Mouse (Mus musculus): ENCODE results near the gene Ggt6. TPM values are rescaled to one million over a fixed set of nuclear protein-coding genes. Genes with fewer than 3 reads are reported as not detected.

Gene Ggt6
- polyA plus RNA-seq, 1 experiment from 2014 or later = 0.08 TPM

DNA sequence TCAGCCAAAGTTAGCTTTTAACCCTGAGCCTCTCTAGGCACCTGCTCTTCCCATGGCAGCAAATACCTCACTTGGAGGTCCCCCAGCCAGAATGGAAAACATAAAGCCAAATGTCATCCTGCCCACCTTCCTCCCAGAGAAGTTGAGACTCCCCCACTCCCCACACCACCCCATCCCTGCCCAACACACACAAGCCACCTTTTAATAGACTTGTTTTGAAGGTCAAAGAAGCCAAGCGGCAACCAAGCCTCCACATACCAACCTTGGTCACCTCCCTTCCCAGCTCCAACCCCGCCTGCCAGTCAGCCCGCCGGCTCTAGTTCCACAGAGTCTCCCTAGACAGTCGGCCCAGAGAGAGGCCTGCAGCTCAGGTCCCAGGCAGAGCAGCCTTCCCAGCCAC, 33.3 kb upstream of the Ggt6 start:
- Histone ChIP-seq H3K4me3 (no peak overlapping the region), H3K9me3 (replicated peaks) (no peaks in the 10 kb centered on the region), H3K4me1 (peaks cover 29% of the 10 kb centered on the region), H3K27ac (no peak overlapping the region), H3K27me3 (ENCODE audit: low read depth, poor library complexity, severe bottlenecking) (peaks cover 9% of the 10 kb centered on the region; the same call in 1 of the 2 replicates), H3K36me3 (peaks cover 6% of the 10 kb centered on the region; the same call in 1 of the 2 replicates)
- DNase-seq (ENCODE audit: low spot score) = no peak
- 82% methylated on average over 5 of the region's 5 CpGs for WGBS

DNA sequence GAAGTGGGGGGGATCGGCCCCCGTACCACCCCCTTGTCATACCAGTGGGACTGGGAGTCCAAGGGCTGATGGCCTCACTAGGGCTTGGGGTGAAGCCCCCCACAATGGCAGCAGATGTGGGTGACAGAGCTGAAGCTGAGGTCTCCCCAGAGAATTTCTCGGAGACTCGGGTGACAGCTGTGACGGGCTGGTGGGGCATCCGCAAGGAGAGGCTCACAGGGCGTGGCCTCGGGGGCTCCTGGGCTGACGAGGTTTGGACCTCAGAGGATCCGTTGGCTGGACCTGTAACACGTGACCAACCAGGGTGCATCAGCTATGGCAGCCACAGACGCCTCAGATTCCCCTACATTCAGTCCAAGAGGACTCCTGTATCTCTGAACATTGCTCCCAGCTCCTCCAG, 32.4 kb upstream of the Ggt6 start:
- H3K4me1 ChIP-seq = peaks cover 33% of the 10 kb centered on the region
- no peak for DNase-seq (ENCODE audit: low spot score)
- no peak overlapping the region for H3K4me3 ChIP-seq
- H3K27ac ChIP-seq = no peak overlapping the region
- H3K9me3 ChIP-seq (replicated peaks) = no peaks in the 10 kb centered on the region
- H3K36me3 ChIP-seq = peaks cover 6% of the 10 kb centered on the region; the same call in 1 of the 2 replicates
- H3K27me3 ChIP-seq (ENCODE audit: low read depth, poor library complexity, severe bottlenecking) = peaks cover 18% of the 10 kb centered on the region; the same call in 1 of the 2 replicates
- WGBS = 91% methylated on average over 12 of the region's 12 CpGs

DNA sequence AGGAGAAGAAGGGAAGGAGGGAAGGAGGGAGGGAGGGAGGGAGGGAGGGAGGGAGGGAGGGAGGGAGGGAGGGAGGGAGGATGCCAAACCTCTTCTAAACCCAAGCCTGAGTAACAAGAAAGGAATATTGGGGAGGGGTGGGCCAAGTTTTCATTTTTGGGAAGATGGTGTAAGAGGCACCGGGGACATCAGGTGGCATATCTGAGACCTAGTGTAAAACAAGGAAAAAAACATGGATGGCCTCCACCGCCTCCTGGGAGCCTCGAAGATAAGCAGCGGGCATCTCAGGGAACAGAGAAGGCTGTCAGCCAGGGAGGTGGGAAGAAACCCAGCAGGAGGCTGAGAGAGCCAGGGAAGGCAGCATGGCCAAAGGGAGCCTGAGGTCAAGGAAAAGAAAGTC, 29.8 kb upstream of the Ggt6 start:
- Histone ChIP-seq H3K4me3 (no peak overlapping the region), H3K27me3 (ENCODE audit: low read depth, poor library complexity, severe bottlenecking) (peaks cover 44% of the 10 kb centered on the region), H3K27ac (no peak overlapping the region), H3K36me3 (peaks cover 3% of the 10 kb centered on the region; the same call in 1 of the 2 replicates), H3K9me3 (replicated peaks) (no peaks in the 10 kb centered on the region), H3K4me1 (peaks cover 52% of the 10 kb centered on the region)
- DNase-seq (ENCODE audit: low spot score) = no peak
- 63% methylated on average over 4 of the region's 4 CpGs for WGBS

DNA sequence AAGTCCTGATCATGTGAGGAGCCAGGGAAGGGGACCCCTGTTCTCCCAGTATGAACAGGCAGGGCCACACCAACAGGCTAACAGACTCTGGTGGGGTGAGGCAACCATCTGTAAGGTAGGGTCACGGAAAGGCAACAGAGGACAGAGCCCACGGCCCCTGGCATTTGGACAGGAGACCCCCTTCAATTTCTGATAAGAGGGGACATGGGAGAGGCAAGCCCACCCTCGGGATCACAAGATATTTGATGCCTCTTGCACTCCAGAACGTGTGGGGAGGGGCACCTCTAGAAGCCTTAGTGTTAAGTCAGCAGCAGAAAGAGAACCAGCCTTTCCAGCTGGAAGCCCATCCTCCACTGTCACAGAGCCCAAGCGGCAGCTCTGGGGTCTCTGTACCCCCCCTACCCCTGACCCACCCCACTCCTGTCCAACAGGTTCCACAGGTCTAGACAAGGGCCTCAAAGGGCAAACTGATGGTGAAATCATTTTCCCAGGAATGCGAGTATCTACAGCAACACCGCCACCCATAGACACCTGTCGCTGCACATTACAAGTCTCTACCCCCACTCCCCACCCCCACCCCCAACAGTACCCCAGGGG, 29.1 kb upstream of the Ggt6 start:
- no peak for DNase-seq (ENCODE audit: low spot score)

DNA sequence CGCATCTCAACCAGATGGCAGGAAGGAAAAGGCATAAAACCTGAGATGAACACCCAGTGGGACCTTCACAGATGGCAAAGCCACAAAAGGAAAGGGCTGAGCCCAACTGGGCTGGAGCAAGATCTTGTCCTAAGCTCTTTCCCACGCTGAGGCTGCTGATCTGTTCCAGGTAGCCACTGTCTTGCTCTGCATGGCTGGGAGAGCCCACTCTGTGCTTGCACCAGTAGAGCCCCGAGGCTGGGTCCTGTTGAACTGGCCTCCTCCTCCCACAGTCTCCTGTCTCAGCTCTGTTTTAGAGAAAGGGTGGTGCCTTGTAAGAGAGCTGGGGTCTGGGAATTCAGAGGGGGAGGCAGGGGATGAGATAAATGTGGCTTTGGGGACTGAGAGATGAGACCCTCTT, 28.2 kb upstream of the Ggt6 start:
- peaks cover 55% of the 10 kb centered on the region for H3K4me1 ChIP-seq
- H3K27me3 ChIP-seq (ENCODE audit: low read depth, poor library complexity, severe bottlenecking) = peaks cover 56% of the 10 kb centered on the region
- H3K27ac ChIP-seq = no peak overlapping the region
- no peaks in the 10 kb centered on the region for H3K9me3 ChIP-seq (replicated peaks)
- H3K36me3 ChIP-seq = no peaks in the 10 kb centered on the region
- 26% methylated on average over 3 of the region's 3 CpGs for WGBS
- no peak for DNase-seq (ENCODE audit: low spot score)
- H3K4me3 ChIP-seq = no peak overlapping the region

More for the DNA sequence above, 29.1 kb upstream of the Ggt6 start:
- H3K9me3 ChIP-seq (replicated peaks) = no peaks in the 10 kb centered on the region
- peaks cover 52% of the 10 kb centered on the region for H3K4me1 ChIP-seq
- H3K27me3 ChIP-seq (ENCODE audit: low read depth, poor library complexity, severe bottlenecking) = peaks cover 50% of the 10 kb centered on the region
- no peak overlapping the region for H3K27ac ChIP-seq
- 50% methylated on average over 8 of the region's 8 CpGs for WGBS
- H3K36me3 ChIP-seq = no peaks in the 10 kb centered on the region
- H3K4me3 ChIP-seq = no peak overlapping the region

DNA sequence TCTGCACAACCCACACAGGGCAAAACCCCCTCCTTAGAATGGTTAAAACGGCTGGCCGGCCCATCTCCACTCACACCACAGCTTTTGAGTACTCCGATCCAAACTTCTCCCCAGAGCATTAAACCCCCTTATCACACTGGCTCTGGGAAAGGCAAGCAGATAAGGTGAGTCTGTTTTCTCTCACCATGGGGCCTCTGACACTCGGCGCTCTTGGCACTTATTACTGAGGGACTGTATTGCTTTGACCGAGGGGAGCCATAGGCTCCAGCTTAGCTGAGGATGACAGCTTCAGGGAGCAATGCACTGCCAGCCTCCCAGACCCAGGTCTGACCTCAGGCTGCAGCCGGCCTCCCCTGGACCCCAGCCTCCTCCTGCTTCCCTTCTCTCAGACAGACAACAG, 27.8 kb upstream of the Ggt6 start:
- Histone ChIP-seq H3K4me1 (peaks cover 55% of the 10 kb centered on the region), H3K27me3 (ENCODE audit: low read depth, poor library complexity, severe bottlenecking) (peaks cover 61% of the 10 kb centered on the region), H3K4me3 (no peak overlapping the region), H3K27ac (no peak overlapping the region), H3K36me3 (no peaks in the 10 kb centered on the region), H3K9me3 (replicated peaks) (no peaks in the 10 kb centered on the region)
- no peak for DNase-seq (ENCODE audit: low spot score)
- WGBS = 7% methylated on average over 7 of the region's 7 CpGs

DNA sequence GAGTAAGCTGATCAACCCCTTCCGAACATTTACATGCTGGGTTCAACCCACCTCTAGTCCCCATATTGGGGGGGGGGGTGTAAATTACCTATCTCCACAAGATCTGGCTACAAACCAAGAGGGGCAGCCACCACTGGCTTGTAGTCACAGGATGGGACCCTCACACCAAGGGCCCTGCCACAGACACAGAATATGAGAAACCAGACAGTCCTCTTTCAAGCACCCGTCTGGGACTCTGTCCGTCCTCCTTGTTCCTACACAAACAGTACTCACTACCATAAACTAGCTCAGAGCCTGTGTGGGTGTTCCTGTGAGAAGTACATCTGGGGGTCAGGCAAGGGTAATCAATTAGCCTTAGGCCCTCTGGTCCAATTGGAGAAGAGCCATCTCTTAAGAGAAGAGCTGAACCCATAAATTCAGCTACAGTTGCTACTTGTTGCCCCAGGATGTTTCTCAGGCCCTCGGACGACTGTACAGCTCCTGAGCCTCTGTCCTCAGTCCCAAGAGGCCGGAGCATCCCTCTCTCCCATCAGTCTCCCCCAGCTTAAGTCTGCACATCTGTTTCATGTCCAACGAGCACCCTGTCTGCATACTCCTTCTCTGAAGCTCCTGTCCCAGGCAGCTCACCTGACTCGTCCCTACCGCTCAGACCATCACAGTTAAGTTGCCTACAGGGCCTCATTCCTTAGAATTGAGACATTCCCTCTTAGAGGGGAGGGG, 26.7 kb upstream of the Ggt6 start:
- Histone ChIP-seq H3K27me3 (ENCODE audit: low read depth, poor library complexity, severe bottlenecking) (peaks cover 70% of the 10 kb centered on the region), H3K4me3 (no peak overlapping the region), H3K27ac (no peak overlapping the region), H3K9me3 (replicated peaks) (no peaks in the 10 kb centered on the region), H3K4me1 (peaks cover 57% of the 10 kb centered on the region), H3K36me3 (no peaks in the 10 kb centered on the region)
- DNase-seq (ENCODE audit: low spot score) = no peak
- 28% methylated on average over 9 of the region's 9 CpGs for WGBS

DNA sequence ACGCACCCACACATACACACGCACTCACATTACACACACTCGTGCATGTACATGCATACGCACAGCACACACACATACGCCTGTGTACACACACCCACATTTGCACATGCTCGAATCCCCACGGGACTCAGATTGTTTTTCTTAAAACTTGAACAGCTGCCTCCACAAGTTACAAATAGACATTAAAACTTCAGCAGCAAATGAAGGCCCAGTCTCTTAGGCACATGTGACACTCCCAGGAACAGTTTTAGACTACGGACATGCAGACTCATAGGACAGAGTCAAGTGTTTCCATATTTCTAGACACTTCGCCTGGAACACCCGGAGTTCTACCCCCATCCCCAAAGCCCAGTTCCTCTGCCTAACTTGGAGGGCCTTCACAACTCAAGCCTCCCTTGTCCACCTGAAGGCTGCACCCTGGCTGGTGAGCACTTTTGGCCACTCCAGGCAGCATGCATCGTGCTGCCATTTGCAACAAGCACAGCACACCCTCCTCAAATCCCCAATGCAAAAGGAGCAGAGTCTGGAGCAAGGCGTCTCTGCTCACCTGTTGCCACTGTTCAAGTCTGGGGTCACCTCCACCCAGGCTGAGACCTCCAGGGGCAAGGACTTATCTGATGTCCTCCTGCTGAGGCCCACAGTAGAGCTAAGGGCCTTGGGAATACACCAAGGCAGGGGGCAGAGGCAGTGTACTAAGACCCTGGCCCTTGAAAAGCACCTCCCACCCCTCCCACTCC, 25.5 kb upstream of the Ggt6 start:
- Histone ChIP-seq H3K27me3 (ENCODE audit: low read depth, poor library complexity, severe bottlenecking) (peaks cover 80% of the 10 kb centered on the region), H3K4me1 (peaks cover 60% of the 10 kb centered on the region), H3K36me3 (no peaks in the 10 kb centered on the region), H3K27ac (no peak overlapping the region), H3K9me3 (replicated peaks) (no peaks in the 10 kb centered on the region), H3K4me3 (peak overlapping the region; percentile 82)
- DNase-seq (ENCODE audit: low spot score) = no peak
- 65% methylated on average over 12 of the region's 12 CpGs for WGBS

DNA sequence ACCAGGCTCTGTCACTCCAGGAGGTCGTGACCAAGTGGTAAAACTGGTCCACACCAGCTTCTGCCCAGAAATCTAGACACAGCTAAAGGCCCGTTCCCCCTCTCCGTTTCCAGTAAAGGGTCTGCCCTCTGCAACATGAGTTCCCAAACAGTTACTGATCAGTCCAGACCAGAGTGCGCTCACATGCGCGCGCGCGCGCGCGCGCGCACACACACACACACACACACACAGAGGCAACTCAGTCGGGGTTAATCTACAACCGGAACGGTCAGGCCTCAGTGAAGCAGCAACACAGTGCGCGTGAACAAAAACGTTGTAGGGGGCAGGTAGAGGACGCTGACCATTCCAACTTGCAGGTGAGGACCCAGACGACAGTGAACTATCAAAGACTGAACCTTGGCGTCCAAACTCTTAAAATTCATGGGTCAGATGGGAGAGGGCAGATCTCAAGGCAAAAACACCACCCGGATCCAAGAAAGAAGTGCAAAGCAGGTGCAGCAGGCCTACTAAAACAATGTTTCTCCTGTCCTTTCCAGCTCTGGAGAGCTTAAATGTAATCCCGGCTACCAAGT, 24.7 kb upstream of the Ggt6 start:
- peak overlapping the region; percentile 82; the same call in 1 of the 2 replicates for H3K27ac ChIP-seq
- H3K4me3 ChIP-seq = peak overlapping the region; percentile 82
- H3K36me3 ChIP-seq = no peaks in the 10 kb centered on the region
- WGBS = 1% methylated on average over 25 of the region's 25 CpGs
- DNase-seq (ENCODE audit: low spot score) = peak; percentile 40
- peaks cover 80% of the 10 kb centered on the region for H3K27me3 ChIP-seq (ENCODE audit: low read depth, poor library complexity, severe bottlenecking)
- peaks cover 60% of the 10 kb centered on the region for H3K4me1 ChIP-seq
- H3K9me3 ChIP-seq (replicated peaks) = no peaks in the 10 kb centered on the region

DNA sequence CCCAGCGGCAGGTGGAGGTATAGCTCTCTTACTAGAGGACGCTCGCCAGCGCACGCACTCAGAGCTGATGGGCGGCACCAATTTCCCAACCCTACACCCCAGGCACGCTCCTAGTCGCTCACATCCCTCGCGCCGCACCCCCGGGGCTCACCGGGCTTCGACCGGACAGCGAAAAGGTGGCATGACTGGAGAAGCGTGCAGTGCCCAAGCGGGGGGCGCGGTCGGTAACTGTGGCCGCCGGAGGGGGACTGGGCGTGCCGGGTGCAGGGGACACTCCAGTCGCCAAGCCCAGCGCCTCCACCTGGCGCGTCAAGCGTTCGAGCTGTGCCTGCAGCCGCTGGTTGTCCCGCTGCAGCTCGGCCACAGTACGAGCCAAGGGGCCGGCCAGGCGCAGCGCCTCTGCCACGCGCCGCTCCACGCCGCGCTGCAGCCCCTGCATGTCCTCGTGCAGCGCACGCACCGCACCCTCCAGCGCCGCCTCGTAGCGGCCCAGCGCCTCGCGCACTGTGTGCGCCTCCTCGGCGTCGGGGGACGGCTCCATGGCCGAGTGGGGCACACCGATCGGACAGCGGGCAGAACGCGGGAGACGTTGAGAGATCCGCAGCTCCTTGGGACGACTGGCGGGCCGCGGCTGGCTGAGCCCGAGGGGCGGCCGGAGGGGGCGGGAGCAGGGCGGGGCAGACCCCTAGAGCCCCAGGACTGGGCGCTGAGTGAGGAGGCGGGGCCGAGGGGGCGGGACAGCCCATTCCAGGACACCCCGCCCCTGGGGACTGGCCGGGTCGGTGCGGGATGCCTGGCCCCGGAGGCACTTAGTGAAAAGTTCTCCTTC, 24.0 kb upstream of the Ggt6 start, which contains the start of gene Smtnl2:
Gene Smtnl2 (minus strand): TSS at position 621 of the 829 bp plus-strand sequence.
- H3K4me1 ChIP-seq = peaks cover 53% of the 10 kb centered on the region

DNA sequence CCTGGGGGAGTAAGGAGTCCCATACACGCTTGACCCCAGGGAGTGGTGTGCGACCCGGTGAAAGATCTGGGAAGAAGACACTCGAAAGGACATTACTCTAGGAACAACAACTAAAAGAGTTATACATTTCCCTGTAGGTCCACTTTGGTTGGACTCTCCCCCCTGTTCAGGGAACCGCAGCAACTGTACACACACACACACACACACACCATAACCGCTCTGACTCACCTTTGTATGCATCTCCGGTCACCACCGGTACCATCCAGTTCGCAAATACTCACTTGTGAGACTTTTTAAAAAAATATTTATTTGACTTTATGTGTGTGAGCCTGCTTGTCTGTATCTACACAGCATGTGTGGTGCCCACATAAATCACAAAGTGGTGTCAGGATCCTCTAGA, 23.4 kb upstream of the Ggt6 start:
- no peaks in the 10 kb centered on the region for H3K36me3 ChIP-seq
- peaks cover 53% of the 10 kb centered on the region for H3K4me1 ChIP-seq
- H3K9me3 ChIP-seq (replicated peaks) = no peaks in the 10 kb centered on the region
- H3K4me3 ChIP-seq = peak overlapping the region; percentile 82
- no peak for DNase-seq (ENCODE audit: low spot score)
- peaks cover 72% of the 10 kb centered on the region for H3K27me3 ChIP-seq (ENCODE audit: low read depth, poor library complexity, severe bottlenecking)
- H3K27ac ChIP-seq = peak overlapping the region; percentile 82; the same call in 1 of the 2 replicates
- 34% methylated on average over 9 of the region's 9 CpGs for WGBS

More for the DNA sequence above, 24.0 kb upstream of the Ggt6 start, which contains the start of gene Smtnl2:
- Histone ChIP-seq H3K4me3 (peak within 1 kb of the TSS; percentile 82), H3K36me3 (no peaks in the 10 kb centered on the region), H3K27me3 (ENCODE audit: low read depth, poor library complexity, severe bottlenecking) (peaks cover 78% of the 10 kb centered on the region), H3K27ac (peak within 1 kb of the TSS; percentile 82), H3K9me3 (replicated peaks) (no peaks in the 10 kb centered on the region)
- under 1% methylated on average over 85 of the region's 86 CpGs for WGBS
- DNase-seq (ENCODE audit: low spot score) = peak; percentile 90

DNA sequence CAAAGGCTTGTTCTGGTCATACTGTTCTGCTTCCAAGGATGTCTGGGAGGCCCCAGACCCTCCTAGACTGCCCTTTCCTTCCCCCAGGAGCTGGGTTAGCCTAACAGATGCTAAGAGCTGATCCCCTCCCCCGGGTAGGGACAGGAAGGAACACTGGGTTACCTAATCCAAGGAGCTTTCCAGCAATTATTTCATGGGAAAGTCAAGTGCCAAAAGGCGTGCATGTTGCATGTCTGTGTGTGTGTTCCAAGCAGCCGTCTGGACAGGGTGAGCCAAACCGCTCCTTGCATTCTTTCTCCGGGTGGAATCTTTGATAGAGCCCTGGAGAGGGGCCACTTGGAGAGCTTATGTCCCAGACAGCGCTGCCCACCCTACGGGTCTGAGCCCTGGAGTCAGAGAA, 22.3 kb upstream of the Ggt6 start:
- Histone ChIP-seq H3K36me3 (no peaks in the 10 kb centered on the region), H3K27me3 (ENCODE audit: low read depth, poor library complexity, severe bottlenecking) (peaks cover 61% of the 10 kb centered on the region), H3K9me3 (replicated peaks) (no peaks in the 10 kb centered on the region), H3K4me3 (no peak overlapping the region), H3K27ac (no peak overlapping the region), H3K4me1 (peaks cover 58% of the 10 kb centered on the region)
- WGBS = 83% methylated on average over 7 of the region's 7 CpGs
- DNase-seq (ENCODE audit: low spot score) = no peak
